Mouse (Mus musculus): ENCODE measurements around the gene Hoxb3.

The Hoxb3 gene

DNA sequence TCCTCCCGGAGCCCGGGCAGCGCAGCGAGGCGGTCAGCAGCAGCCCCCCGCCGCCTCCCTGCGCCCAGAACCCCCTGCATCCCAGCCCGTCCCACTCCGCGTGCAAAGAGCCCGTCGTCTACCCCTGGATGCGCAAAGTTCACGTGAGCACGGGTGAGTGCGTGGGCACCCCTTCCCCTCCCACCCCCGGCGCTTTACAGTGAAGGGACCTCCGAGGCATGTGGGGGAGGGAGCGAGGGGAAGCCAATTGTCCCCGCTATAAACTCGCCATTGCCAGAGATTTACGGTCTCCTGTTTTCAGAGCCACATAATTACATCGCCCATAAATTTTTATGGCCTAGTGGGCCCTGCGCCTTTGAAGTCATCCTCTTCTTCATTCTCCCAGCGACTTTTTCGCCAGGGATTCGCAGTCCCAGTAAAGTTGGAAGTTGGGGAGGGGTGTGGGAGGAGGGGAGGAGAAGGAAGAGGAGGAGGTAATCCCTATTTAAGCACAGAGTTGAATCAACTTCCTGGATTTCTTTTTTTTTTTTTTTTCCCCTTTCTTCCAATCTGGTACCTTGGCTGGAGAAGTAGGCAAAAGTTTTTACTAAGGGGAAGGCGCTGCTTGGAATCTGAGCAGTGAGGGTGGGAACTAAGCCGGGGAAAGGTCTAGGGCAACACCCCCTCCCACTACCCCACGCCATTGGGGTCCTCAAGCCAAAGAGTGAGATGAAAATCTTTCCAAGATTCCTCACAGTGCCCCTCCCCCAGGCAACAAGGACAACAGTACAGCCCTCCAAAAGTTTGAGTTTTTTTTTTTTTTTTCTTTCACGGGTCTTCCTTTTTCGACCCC is 3.8 kb upstream of the Hoxb3 start:
- peak; percentile 69 for DNase-seq

- DNase-seq, result peak; percentile 70
Measured at GRCm38 (mm10) chr11:96319910-96320309, 3.2 kb upstream of the Hoxb3 start.

DNA sequence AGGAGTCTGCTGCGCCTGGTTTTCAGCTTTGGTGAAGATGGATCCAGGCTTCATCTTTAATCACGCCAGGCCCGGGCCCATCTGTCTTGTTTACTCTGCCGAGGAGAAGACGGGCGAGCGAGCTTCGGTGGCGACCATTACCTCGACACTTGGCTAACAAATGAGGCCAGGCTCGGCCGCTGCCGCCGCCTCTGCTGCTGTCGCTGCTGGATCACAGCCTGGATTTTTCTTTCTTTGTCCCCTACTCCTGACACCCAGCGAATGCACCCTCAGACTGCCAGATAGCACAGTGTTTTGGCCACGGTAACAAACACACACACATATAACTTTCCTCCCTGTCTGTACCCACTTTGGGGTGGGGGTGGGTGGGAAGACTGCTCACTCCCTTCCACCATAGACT is 2.4 kb upstream of the Hoxb3 start:
- no peak for DNase-seq

DNA sequence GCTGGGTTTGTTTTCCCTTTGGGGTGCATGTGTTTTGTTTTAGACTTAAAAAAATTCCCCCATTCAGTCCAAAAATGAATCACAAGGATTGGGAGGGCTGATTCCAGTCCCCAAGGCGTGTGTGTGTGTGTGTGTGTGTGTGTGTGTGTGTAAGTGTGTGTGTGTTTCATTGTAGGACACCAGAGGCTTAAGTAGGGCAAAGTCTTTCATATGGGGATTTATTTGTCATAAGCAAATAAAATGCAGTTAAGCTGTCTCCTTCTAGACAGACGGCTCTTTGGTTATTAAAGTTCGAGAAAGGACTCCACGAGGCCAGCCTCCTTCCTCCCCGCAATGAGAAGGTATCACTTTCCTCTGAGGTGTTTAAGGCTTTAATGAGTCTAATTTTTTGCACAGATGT is 1.3 kb upstream of the Hoxb3 start:
- no peak for DNase-seq

GRCm38 (mm10) chr11:96322738-96323137 is 388 bp upstream of the Hoxb3 start:
- DNase-seq, result no peak

DNA sequence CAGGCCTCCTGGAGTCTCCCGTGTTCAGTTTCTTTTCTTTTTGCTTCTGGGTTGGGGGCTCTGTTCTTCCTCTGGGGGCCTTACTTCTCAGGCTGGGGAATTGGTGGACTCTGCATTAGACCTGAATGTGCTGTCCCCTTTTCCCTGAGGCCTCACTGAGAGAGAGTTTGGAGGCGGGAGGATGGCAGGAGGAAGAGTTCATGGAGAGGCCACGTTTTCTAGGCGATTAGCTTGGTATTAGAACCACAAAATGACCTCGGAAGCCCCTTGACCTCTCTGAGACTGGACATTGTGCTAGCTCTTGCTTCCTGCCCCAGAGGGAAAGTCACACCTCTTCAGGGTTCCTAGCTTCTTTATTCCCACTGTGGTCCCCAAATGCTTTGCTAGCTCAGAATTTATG is 999 bp downstream of the Hoxb3 start:
- DNase-seq, result no peak

DNA sequence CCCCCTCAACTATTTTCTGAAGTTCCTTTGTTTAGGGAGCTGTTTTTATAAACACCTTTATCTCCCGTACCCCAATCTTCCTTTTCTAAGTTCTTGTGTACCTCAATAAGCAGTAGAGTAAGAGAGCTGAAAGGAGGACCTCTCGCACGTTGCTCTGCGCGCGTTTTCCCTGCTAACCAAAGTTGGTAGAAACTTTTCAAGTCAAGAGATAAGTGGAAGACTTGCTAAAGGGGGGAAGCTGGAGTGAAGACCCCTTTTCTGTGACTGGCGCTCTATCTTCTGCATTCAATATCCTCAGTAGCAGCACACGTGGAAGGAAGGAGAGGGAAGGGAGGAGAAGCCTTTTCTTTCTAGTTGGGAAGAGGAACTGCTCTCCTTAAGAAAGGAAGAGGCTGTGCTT is 1.8 kb downstream of the Hoxb3 start:
- DNase-seq, result no peak

- DNase-seq, result no peak
Measured at GRCm38 (mm10) chr11:96325747-96326212, 2.7 kb downstream of the Hoxb3 start.

DNA sequence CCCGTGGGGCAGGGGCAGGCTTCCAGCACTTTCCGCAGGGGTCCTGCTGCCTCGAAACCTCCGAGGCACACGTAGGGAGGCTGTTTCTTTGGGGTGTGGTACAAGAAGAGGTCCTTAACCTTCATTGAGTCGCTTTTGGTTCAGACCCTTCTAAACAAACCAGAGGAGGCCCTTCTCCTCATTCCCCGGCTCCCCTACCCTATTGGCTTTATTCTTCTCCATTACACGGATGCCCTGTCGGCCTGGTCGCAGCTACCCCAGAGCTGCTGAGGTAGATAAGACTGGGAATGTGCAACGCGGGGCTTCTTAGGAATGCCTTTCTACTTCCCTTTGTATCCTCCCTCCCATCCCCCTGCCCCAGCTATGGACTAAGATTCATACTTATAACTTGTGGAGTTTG is 3.6 kb downstream of the Hoxb3 start:
- DNase-seq, result no peak

GRCm38 (mm10) chr11:96327122-96327521 is 4.0 kb downstream of the Hoxb3 start:
- DNase-seq, result no peak

DNA sequence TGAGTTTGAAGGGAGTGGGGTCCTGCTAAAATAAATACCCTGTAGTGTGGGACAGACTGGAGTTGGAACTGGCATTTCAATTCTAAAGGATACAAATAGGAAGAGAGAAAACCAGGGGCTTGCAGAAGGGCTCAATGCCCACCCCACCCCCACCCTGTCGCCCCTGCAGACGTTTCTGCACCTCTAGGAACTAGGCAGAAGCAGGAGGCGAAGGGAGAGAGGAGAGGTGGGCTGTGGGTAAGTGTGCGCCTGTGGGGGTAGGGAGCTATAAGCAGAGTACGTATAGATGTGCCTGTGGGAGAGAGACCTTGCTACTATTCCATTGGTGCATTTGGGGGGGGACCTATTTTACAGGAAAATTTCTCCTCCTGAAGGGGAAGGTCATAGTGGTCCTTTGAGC is 4.6 kb downstream of the Hoxb3 start:
- DNase-seq, result no peak

GRCm38 (mm10) chr11:96328605-96329004 is 5.5 kb downstream of the Hoxb3 start:
- DNase-seq, result no peak

GRCm38 (mm10) chr11:96332105-96332504 is 9.0 kb downstream of the Hoxb3 start:
- DNase-seq, result no peak

- DNase-seq, result no peak
Measured at GRCm38 (mm10) chr11:96332618-96333032, 9.5 kb downstream of the Hoxb3 start.

GRCm38 (mm10) chr11:96333241-96334001 is 10.3 kb downstream of the Hoxb3 start:
- no peak for DNase-seq

GRCm38 (mm10) chr11:96334002-96334364 is 10.9 kb downstream of the Hoxb3 start:
- no peak for DNase-seq

DNA sequence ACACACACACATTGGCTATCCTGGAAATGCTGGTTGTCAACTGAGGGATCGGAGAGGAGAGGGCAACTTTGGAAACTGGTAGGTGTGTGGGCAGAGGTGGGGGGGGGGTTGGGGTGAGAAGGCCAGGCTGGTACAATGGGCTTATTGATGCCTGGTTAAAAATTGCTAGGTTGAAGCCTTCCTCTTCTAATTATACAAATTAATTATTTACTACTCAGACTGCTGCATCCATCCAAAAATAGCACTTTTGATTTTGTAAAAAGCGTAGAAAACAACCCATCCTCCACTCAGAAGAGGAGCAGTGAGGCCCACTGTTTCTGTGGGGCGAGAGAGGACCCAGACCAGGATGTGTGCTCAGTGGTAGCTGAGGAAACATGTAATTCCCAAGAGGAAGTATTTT is 11.9 kb downstream of the Hoxb3 start:
- no peak for DNase-seq

DNA sequence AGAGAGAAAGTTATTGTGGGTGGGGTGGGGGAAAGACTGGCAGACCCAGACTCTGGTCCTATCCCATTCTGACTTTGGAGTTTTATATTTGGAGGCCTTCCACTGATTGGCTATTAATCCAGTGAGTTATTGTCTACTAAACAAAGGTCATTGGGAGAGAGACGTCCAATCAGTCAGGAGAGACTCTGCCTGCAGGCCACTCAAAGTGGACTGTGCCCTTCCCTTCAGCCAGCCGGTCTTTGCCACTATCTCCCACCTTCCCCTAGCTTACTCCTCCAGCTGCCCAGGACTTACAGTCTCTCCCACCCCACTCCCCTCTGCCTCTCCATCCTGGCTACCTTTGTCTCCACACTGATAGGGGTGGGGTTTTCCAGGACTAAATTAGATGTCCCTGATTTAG is 13.5 kb downstream of the Hoxb3 start:
- DNase-seq, result peak; percentile 59

DNA sequence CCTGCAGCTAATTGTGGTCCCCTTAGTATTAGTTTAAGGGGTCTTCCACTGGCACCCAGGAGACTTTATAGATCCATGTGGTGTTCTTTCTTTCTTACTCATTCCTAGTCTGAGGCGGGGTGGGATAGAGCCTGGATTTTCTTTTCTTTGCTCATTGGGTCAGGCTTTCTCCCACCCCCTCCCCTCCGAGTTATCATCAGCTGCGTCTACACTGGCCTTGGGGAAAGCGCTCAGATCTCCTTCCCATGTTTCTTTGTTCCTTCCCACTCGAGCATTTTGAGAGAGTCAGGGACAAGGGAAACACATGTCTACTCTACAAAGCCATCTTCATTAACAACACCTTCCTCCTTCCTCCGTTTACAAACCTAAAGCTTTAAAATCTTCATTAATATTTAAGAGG is 13.9 kb downstream of the Hoxb3 start:
- no peak for DNase-seq

- DNase-seq, result peak; percentile 9
Measured at GRCm38 (mm10) chr11:96338957-96339855, 16.1 kb downstream of the Hoxb3 start.

- peak; percentile 40 for DNase-seq
Measured at GRCm38 (mm10) chr11:96340698-96341365, 17.7 kb downstream of the Hoxb3 start.

Data from kidney, adult 11 months (tissue).